Comparison of ENCODE assay signal across 18 mouse cellular contexts in the genomic region with DNA sequence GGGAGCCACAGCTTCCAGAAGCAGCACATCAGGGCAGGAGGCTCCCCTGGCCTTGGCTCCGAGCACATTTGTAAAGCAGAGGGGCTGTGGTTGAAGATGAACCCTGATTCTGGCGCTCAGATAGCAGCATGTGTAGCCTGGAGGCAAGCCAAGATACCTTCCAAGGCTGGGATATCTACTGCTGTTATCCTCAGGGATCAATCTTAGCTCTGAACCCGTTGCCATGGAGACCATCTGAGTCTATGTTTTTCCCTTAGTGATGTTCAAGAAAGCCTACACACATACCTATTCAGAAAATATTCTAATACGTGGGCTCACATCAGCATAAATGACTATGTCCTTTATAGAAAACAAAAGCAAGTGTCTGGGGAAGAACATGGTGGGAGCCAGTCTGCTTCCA. TPM values are rescaled to one million over a fixed set of nuclear protein-coding genes. Genes with fewer than 3 reads are reported as not detected.
A peak's percentile ranks its signal among the peaks of the same experiment; 100 is the strongest.
DNase-seq lines count a peak whose midpoint lies in the region; ATAC-seq and TF ChIP-seq lines count a peak whose summit lies in the region.
"Had no signal": no experiment of that assay in that cellular context is flagged by ENCODE, and none has a peak within 500 bp of the region (broad histone marks: within the 10 kb centered on the region; RNA-seq: fewer than 3 reads in every experiment).

No protein-coding gene starts in this region.

- DNase-seq in hindbrain, embryonic 11.5 days (ENCODE audit: low spot score) = no peak
- DNase-seq in right cerebral cortex, adult 18-20 months = peak; percentile 58
- no peak for DNase-seq in right cerebral cortex, postnatal 14 days
- DNase-seq in left cerebral cortex, adult 2 months (ENCODE audit: extremely low spot score in 1 of 2, low spot score in 2 of 2) = peak; percentile 25 to 39
- DNase-seq in right cerebral cortex, postnatal 25 days = peak; percentile 32
- no peak for DNase-seq in lung, postnatal 4 days
- DNase-seq: cerebellum, adult 18-20 months; embryo, embryonic 11 days; gastrocnemius, adult 2 months; kidney, adult 11 months; kidney, postnatal 14 days; lung, postnatal 10 days; thymus, postnatal 36 days had no signal

- peak overlapping the region; percentile 75 for H3K27ac ChIP-seq in hindbrain, embryonic 15.5 days (replicated peaks)
- no peak overlapping the region for H3K27ac ChIP-seq in hindbrain, embryonic 11.5 days (ENCODE audit: low read depth, low read length)
- H3K27ac ChIP-seq in left cerebral cortex, adult 2 months = no peak overlapping the region
- H3K27ac ChIP-seq: gastrocnemius, adult 2 months; liver, embryonic 14.5 days; midbrain, embryonic 12.5 days had no signal

- no peaks in the 10 kb centered on the region for H3K27me3 ChIP-seq in hindbrain, embryonic 15.5 days
- no peaks in the 10 kb centered on the region for H3K27me3 ChIP-seq in hindbrain, embryonic 11.5 days (ENCODE audit: control insufficient read depth, insufficient read depth, low read length)
- H3K27me3 ChIP-seq: midbrain, embryonic 12.5 days had no signal

- ATAC-seq in hindbrain, embryonic 15.5 days (ENCODE audit: low FRiP score, low read depth) = peak; percentile 78; the same call in 1 of the 2 replicates
- no peak for ATAC-seq in hindbrain, embryonic 11.5 days (ENCODE audit: low FRiP score)
- ATAC-seq: activated CD4-positive, CD25-positive, alpha-beta regulatory T cell, adult 4 months; CD4-positive, CD25-positive, alpha-beta regulatory T cell, adult 4 months had no signal

- 30% methylated on average over 4 of the region's 4 CpGs for WGBS in hindbrain, embryonic 15.5 days
- WGBS in hindbrain, embryonic 11.5 days = 78% methylated on average over 4 of the region's 4 CpGs

- H3K4me3 ChIP-seq in hindbrain, embryonic 15.5 days = no peak overlapping the region
- no peak overlapping the region for H3K4me3 ChIP-seq in hindbrain, embryonic 11.5 days (ENCODE audit: low read depth, low read length)
- H3K4me3 ChIP-seq in left cerebral cortex, adult 2 months = no peak overlapping the region
- H3K4me3 ChIP-seq: gastrocnemius, adult 2 months; midbrain, embryonic 12.5 days had no signal

- no peaks in the 10 kb centered on the region for H3K36me3 ChIP-seq in hindbrain, embryonic 15.5 days
- H3K36me3 ChIP-seq in hindbrain, embryonic 11.5 days (ENCODE audit: control insufficient read depth, insufficient read depth, low read length) = no peaks in the 10 kb centered on the region
- H3K36me3 ChIP-seq: midbrain, embryonic 12.5 days had no signal

- intact Hi-C loops in left cerebral cortex, adult 2 months (cut with DNase I) = no loop called here

- TF ChIP-seq CTCF in left cerebral cortex, adult 2 months (IDR thresholded peaks at IDR 0.05) = no peak

- H3K9me3 ChIP-seq in hindbrain, embryonic 15.5 days = no peaks in the 10 kb centered on the region
- H3K9me3 ChIP-seq in hindbrain, embryonic 11.5 days (ENCODE audit: control insufficient read depth, low read length) = no peaks in the 10 kb centered on the region
- H3K9me3 ChIP-seq: midbrain, embryonic 12.5 days had no signal

- H3K4me1 ChIP-seq in hindbrain, embryonic 15.5 days (replicated peaks) = peaks cover 13% of the 10 kb centered on the region
- no peaks in the 10 kb centered on the region for H3K4me1 ChIP-seq in hindbrain, embryonic 11.5 days (replicated peaks; ENCODE audit: control insufficient read depth, insufficient read depth, low read length)

- no peak overlapping the region for H3K4me2 ChIP-seq in hindbrain, embryonic 15.5 days
- H3K4me2 ChIP-seq in hindbrain, embryonic 11.5 days (replicated peaks; ENCODE audit: low read depth, low read length) = no peak overlapping the region
- H3K4me2 ChIP-seq: midbrain, embryonic 12.5 days had no signal

- no peak overlapping the region for H3K9ac ChIP-seq in hindbrain, embryonic 15.5 days
- no peak overlapping the region for H3K9ac ChIP-seq in hindbrain, embryonic 11.5 days (ENCODE audit: low read depth, low read length)
- H3K9ac ChIP-seq: liver, embryonic 14.5 days; midbrain, embryonic 12.5 days had no signal

RNA-seq across cellular contexts. Expression of a gene that starts 19.5 kb away (rescaled TPM):
- polyA plus RNA-seq in hindbrain, embryonic 15.5 days (2015; fragmentation: Nextera tagmentation; extraction: Ambion mirVana) = 21.4 and 23.0 TPM in 2 replicates
- 23.0 and 27.8 TPM in 2 replicates for polyA plus RNA-seq in hindbrain, embryonic 11.5 days (2014; fragmentation: Nextera tagmentation; extraction: Ambion mirVana)
- 10 to 100 TPM; 51.1 to 64.8 TPM for total RNA-seq in left cerebral cortex, adult 2 months (2021)

Comparison
In these comparisons a context has a peak if more than half of its experiments do, and no peak if none do; other contexts are left out.
1. DNase-seq: peak in right cerebral cortex, adult 18-20 months (single experiment), left cerebral cortex, adult 2 months (2 of 2) and right cerebral cortex, postnatal 25 days (single experiment); none in hindbrain, embryonic 11.5 days (single experiment), right cerebral cortex, postnatal 14 days (single experiment) and lung, postnatal 4 days (0 of 2).